Mouse (Mus musculus) inflammation-experienced regulatory T-cells, adult 6 months (primary cell): Measurements from ENCODE around the gene Setd3. TPM values are rescaled to one million over a fixed set of nuclear protein-coding genes. Genes with fewer than 3 reads are reported as not detected.

Source experiments
- ATAC-seq: one replicate; pipeline ENCODE4 v1.8.0; 2017
- polyA plus RNA-seq, 3 experiments: library from polyadenylated mRNA; unstranded; fragments of 100-300 nt; shearing (Covaris generic); gene quantifications; one replicate each; pipeline ENCODE4 v1.2.1; 2017

The Setd3 gene
- polyA plus RNA-seq, 3 experiments from 2014 or later = 27.7 to 33.1 (median 32.1) TPM

DNA sequence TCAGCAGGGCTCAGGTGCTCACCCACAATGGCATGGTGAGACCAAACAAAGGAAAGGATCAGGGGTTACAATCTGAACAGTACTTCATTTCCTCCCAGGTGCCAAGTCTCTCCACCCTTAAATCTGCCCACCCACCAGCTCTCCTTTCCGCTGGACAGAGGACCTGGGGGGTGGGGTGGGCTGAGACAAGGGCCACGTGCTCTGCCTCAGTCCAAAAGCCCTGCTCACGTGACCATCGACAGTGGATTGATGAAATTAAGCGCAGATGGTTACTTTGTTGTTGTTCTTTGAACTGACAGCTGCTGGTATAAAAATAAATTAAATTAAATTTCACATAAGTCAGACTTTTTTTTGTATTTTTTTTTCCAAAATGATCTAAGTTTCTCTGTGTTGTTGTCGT lies 109.6 kb downstream of the Setd3 start:
- no peak for ATAC-seq

GRCm38 (mm10) chr12:108067811-108068375 lies 111.2 kb downstream of the Setd3 start:
- ATAC-seq = no peak

DNA sequence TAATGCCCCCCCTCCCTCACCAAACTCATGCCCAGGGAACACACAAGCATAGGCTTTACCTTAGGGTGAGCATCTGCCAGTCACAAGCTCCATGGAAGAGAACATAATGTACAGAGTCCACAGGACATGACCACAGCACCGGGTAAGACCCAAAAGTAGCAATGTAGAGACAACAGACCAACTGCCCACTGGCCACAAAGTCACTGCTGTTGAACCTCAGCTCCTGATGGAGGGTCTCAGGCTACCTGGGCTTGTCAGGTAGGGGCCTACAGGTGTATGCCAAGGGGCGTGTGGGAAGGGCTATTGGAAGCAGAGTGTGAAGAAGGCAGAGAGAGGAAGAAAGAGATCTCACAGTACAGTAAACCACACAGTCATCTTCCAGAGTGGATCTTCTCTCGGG lies 111.9 kb downstream of the Setd3 start:
- no peak for ATAC-seq

GRCm38 (mm10) chr12:108064396-108064998 lies 114.6 kb downstream of the Setd3 start:
- ATAC-seq = no peak

- ATAC-seq = no peak
Measured at GRCm38 (mm10) chr12:108063986-108064385, 115.1 kb downstream of the Setd3 start.

- ATAC-seq = no peak
Measured at GRCm38 (mm10) chr12:108062137-108062536, 117.0 kb downstream of the Setd3 start.

DNA sequence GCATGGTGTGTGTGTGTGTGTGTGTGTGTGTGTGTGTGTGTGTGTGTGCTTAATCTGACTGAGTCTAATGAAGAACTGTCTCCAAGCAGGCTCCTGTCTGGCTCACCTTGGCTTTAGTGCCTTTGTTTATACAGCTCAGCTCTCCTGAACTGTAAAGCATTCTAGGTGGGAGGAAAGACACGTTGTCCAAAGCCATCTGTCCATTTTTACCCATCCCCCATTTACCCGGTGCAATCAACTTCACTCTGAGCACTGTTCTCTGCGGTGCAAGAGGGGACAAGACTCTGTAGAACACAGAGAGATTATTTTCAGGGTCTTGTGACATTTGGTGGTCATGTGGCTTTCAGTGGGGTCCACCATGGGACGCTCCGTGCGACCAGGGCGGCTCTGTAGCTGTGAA lies 117.5 kb downstream of the Setd3 start:
- no peak for ATAC-seq

Other genes with a start within 250 kb of the Setd3 start
- gene Bcl11b, start 175.7 kb downstream of the Setd3 start, polyA plus RNA-seq = 10 to 100 TPM; 26.0 to 46.3 (median 40.8) TPM
- 1 to 10 TPM; 3.9 to 6.3 (median 5.2) TPM for gene Ccnk, start 265 bp upstream of the Setd3 start, polyA plus RNA-seq
- under 1 TPM; 0.21 to 0.33 (median 0.28) TPM for gene Ccdc85c, start 96.1 kb upstream of the Setd3 start, polyA plus RNA-seq
- not detected for gene Hhipl1, start 127.0 kb upstream of the Setd3 start, polyA plus RNA-seq
- gene Cyp46a1, start 155.1 kb upstream of the Setd3 start, polyA plus RNA-seq = not detected
- not detected for gene Eml1, start 191.6 kb upstream of the Setd3 start, polyA plus RNA-seq